ENCODE assay signal across 27 mouse cellular contexts in the genomic region with DNA sequence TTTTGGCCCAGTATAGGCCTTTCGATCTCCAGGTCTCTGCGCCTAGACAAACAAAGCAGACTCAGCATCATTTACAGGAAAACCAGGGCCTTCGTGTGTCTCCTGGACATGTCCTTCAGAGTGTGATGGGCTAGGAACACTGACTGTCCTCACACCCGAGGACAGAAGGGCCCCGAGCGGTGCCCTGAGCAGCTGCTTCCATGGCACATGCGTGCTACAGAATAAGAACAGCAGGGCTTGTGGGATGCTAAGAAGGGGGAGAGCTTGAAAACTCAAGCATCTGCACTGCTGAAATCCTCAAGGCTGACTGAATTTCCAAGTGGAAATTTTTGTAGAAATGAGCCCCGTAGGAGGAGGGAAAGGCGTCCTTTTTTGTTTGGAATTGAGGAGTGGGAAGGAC. TPM values are rescaled to one million over a fixed set of nuclear protein-coding genes. Genes with fewer than 3 reads are reported as not detected.
DNase-seq lines count a peak whose midpoint lies in the region; ATAC-seq lines count a peak whose summit lies in the region.
"Had no signal": no experiment of that assay in that cellular context is flagged by ENCODE, and none has a peak within 500 bp of the region (broad histone marks: within the 10 kb centered on the region; RNA-seq: fewer than 3 reads in every experiment).

No protein-coding gene starts in this region.

- H3K36me3 ChIP-seq in hindbrain, embryonic 12.5 days, result no peaks in the 10 kb centered on the region
- H3K36me3 ChIP-seq: embryonic facial prominence, embryonic 10.5 days; embryonic facial prominence, embryonic 15.5 days; intestine, embryonic 15.5 days; limb, embryonic 13.5 days; midbrain, embryonic 12.5 days; neural tube, embryonic 12.5 days had no signal

- no peaks in the 10 kb centered on the region for H3K9me3 ChIP-seq in hindbrain, embryonic 12.5 days (replicated peaks)
- H3K9me3 ChIP-seq: embryonic facial prominence, embryonic 10.5 days; embryonic facial prominence, embryonic 15.5 days; intestine, embryonic 15.5 days; limb, embryonic 13.5 days; megakaryocyte, embryonic 14.5 days; midbrain, embryonic 12.5 days; neural tube, embryonic 12.5 days had no signal

- intact Hi-C loops in left cerebral cortex, postnatal 14 days (cut with DNase I), result no loop called here

- peak; percentile 51 to 73 for DNase-seq in frontal cortex, postnatal 36 days (ENCODE audit: low spot score in 2 of 2)
- DNase-seq in frontal cortex, postnatal 14 days (ENCODE audit: low spot score in 2 of 2), result no peak
- peak; percentile 67 for DNase-seq in right cerebral cortex, adult 18-20 months
- no peak for DNase-seq in right cerebral cortex, postnatal 14 days
- DNase-seq in left cerebral cortex, postnatal 14 days (ENCODE audit: low spot score in 2 of 2), result peak; percentile 47 to 51
- DNase-seq in telencephalon, adult 2 months (ENCODE audit: low read depth, low spot score), result peak; percentile 78
- no peak for DNase-seq in cerebellum, postnatal 10 days
- DNase-seq: adrenal gland, postnatal 14 days; cerebellum, adult 11-12 months; gastrocnemius, postnatal 10 days; heart, postnatal 14 days; kidney, adult 2 months; kidney, postnatal 36 days had no signal

- 88% methylated on average over 9 of the region's 9 CpGs for WGBS in hindbrain, embryonic 12.5 days

- H3K4me1 ChIP-seq in hindbrain, embryonic 12.5 days, result peaks cover 6% of the 10 kb centered on the region
- H3K4me1 ChIP-seq: embryonic facial prominence, embryonic 15.5 days; limb, embryonic 13.5 days had no signal

- no peak overlapping the region for H3K4me2 ChIP-seq in hindbrain, embryonic 12.5 days (replicated peaks)
- H3K4me2 ChIP-seq: embryonic facial prominence, embryonic 15.5 days; intestine, embryonic 15.5 days; limb, embryonic 13.5 days; liver, embryonic 11.5 days; midbrain, embryonic 12.5 days; neural tube, embryonic 12.5 days had no signal

- H3K4me3 ChIP-seq in hindbrain, embryonic 12.5 days, result no peak overlapping the region
- H3K4me3 ChIP-seq: embryonic facial prominence, embryonic 10.5 days; embryonic facial prominence, embryonic 15.5 days; intestine, embryonic 15.5 days; limb, embryonic 13.5 days; megakaryocyte, embryonic 14.5 days; midbrain, embryonic 12.5 days; myocyte; neural tube, embryonic 12.5 days had no signal

- no peak overlapping the region for H3K27ac ChIP-seq in hindbrain, embryonic 12.5 days
- H3K27ac ChIP-seq: embryonic facial prominence, embryonic 10.5 days; embryonic facial prominence, embryonic 15.5 days; hindbrain, postnatal 0 days; intestine, embryonic 15.5 days; limb, embryonic 13.5 days; midbrain, embryonic 12.5 days; neural tube, embryonic 12.5 days had no signal

- no peaks in the 10 kb centered on the region for H3K27me3 ChIP-seq in hindbrain, embryonic 12.5 days
- H3K27me3 ChIP-seq: embryonic facial prominence, embryonic 15.5 days; intestine, embryonic 15.5 days; limb, embryonic 13.5 days; midbrain, embryonic 12.5 days; neural tube, embryonic 12.5 days had no signal

- ATAC-seq in hindbrain, embryonic 12.5 days (ENCODE audit: low FRiP score), result no peak
- ATAC-seq: forebrain, embryonic 14.5 days; hindbrain, postnatal 0 days; intestine, embryonic 15.5 days; lung, postnatal 0 days had no signal

- no peak overlapping the region for H3K9ac ChIP-seq in hindbrain, embryonic 12.5 days
- H3K9ac ChIP-seq: embryonic facial prominence, embryonic 15.5 days; intestine, embryonic 15.5 days; limb, embryonic 13.5 days; midbrain, embryonic 12.5 days; neural tube, embryonic 12.5 days had no signal

RNA-seq across cellular contexts. Expression of gene Sla2, which starts 10.0 kb away (rescaled TPM):
- under 1 TPM; 0.18 to 0.21 TPM for total RNA-seq in left cerebral cortex, postnatal 14 days (2021)
- polyA plus RNA-seq in hindbrain, embryonic 12.5 days (2016; fragmentation: Nextera tagmentation; extraction: Ambion mirVana), result 0.23 and 0.34 TPM in 2 replicates
- total RNA-seq: gastrocnemius, postnatal 10 days; hindbrain, postnatal 0 days; midbrain, postnatal 0 days had no signal
- polyA plus RNA-seq: midbrain, postnatal 0 days had no signal

RNA-seq across cellular contexts. Expression of gene Rab5if, which starts 34.1 kb away (rescaled TPM):
- 100 to 1,000 TPM; 113 to 125 TPM for total RNA-seq in left cerebral cortex, postnatal 14 days (2021)
- 170 and 175 TPM in 2 replicates for polyA plus RNA-seq in hindbrain, embryonic 12.5 days (2016; fragmentation: Nextera tagmentation; extraction: Ambion mirVana)

RNA-seq across cellular contexts. Expression of gene 4930518I15Rik, which starts 39.3 kb away (rescaled TPM):
- 1 to 10 TPM; 1.3 to 1.9 TPM for total RNA-seq in left cerebral cortex, postnatal 14 days (2021)
- polyA plus RNA-seq in hindbrain, embryonic 12.5 days (2016; fragmentation: Nextera tagmentation; extraction: Ambion mirVana), result 10.0 and 10.7 TPM in 2 replicates

RNA-seq across cellular contexts. Expression of gene Tgif2, which starts 57.2 kb away (rescaled TPM):
- 1 to 10 TPM in 1 of 2 experiments, under 1 TPM in 1; 0.88 to 1.5 TPM for total RNA-seq in left cerebral cortex, postnatal 14 days (2021)
- polyA plus RNA-seq in hindbrain, embryonic 12.5 days (2016; fragmentation: Nextera tagmentation; extraction: Ambion mirVana), result 60.1 and 64.4 TPM in 2 replicates

Comparison
In these comparisons a context has a peak if more than half of its experiments do, and no peak if none do; other contexts are left out.
1. DNase-seq: peak in frontal cortex, postnatal 36 days (2 of 2), right cerebral cortex, adult 18-20 months (single experiment), left cerebral cortex, postnatal 14 days (2 of 2) and telencephalon, adult 2 months (single experiment); none in frontal cortex, postnatal 14 days (0 of 2), right cerebral cortex, postnatal 14 days (single experiment) and cerebellum, postnatal 10 days (0 of 2).